Comparison of ENCODE assay signal across 8 mouse cellular contexts in the genomic region with DNA sequence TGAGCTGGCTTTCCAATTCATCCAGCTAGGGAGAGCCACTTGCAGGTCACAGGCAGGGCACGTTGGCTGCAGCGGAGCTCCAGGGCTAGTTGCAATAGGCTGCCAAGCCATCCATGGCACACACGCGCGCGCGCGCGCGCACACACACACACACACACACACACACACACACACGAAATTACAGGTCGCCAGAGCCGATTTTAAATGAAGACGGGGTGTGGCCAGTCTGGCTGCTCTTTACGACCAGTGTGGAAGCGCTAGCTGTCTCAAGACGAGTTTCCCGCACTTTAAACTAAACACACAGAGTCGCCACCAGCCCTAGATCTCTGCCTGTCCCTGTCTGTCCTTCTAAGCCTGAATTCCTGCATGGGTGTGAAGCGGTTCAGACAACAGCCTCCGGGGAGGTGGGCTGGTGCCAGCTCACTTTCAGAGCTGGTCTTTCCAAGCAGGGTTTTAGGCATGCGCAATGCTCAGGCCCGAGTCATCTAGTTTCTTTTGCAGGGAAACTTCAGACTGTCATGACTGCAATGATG. TPM values are rescaled to one million over a fixed set of nuclear protein-coding genes. Genes with fewer than 3 reads are reported as not detected.
DNase-seq lines count a peak whose midpoint lies in the region; ATAC-seq and TF ChIP-seq lines count a peak whose summit lies in the region.

No protein-coding gene starts in this region.

- 1% methylated on average over 23 of the region's 23 CpGs for WGBS in forebrain, embryonic 16.5 days
- WGBS in lung, adult 2 months: 1% methylated on average over 23 of the region's 23 CpGs
- 1% methylated on average over 23 of the region's 23 CpGs for WGBS in neural tube, embryonic 14.5 days

- peak overlapping the region; percentile 47 for H3K4me3 ChIP-seq in forebrain, embryonic 16.5 days (replicated peaks; ENCODE audit: low read length)
- peak overlapping the region; percentile 47 for H3K4me3 ChIP-seq in lung, adult 2 months (replicated peaks; ENCODE audit: extremely low read depth, low read depth, low read length)
- peak overlapping the region; percentile 33 for H3K4me3 ChIP-seq in neural tube, embryonic 14.5 days (ENCODE audit: low read depth, low read length)

- DNase-seq in B cell, adult 2 months: peak; percentile 67 to 68
- DNase-seq in adrenal gland, postnatal 36 days: peak; percentile 86 to 88
- DNase-seq in heart, postnatal 10 days: peak; percentile 80 to 86
- peak; percentile 80 to 88 for DNase-seq in kidney, postnatal 4 days
- DNase-seq in lung, adult 2 months: peak; percentile 66
- peak; percentile 57 for DNase-seq in testis, postnatal 14 days (ENCODE audit: low spot score)

- no peak for TF ChIP-seq CTCF in lung, adult 2 months (IDR thresholded peaks at IDR 0.05; ENCODE audit: insufficient read depth, low read length)

- no peaks in the 10 kb centered on the region for H3K9me3 ChIP-seq in forebrain, embryonic 16.5 days (ENCODE audit: control insufficient read depth, low read length)
- H3K9me3 ChIP-seq in neural tube, embryonic 14.5 days (ENCODE audit: control insufficient read depth, low read length): no peaks in the 10 kb centered on the region

- peak; percentile 31; the same call in 1 of the 2 replicates for TF ChIP-seq POLR2A in lung, adult 2 months (IDR thresholded peaks at IDR 0.05; ENCODE audit: borderline replicate concordance, extremely low read depth, low read depth, low read length)

- H3K27ac ChIP-seq in forebrain, embryonic 16.5 days (ENCODE audit: low read length): peak overlapping the region; percentile 66; the same call in 1 of the 2 replicates
- peak overlapping the region; percentile 62 for H3K27ac ChIP-seq in neural tube, embryonic 14.5 days (ENCODE audit: low read depth, low read length)

- H3K4me1 ChIP-seq in forebrain, embryonic 16.5 days (replicated peaks; ENCODE audit: control insufficient read depth, insufficient read depth, low read length): peaks cover 8% of the 10 kb centered on the region
- H3K4me1 ChIP-seq in lung, adult 2 months (ENCODE audit: control insufficient read depth, insufficient read depth, low read length): peaks cover 11% of the 10 kb centered on the region
- H3K4me1 ChIP-seq in neural tube, embryonic 14.5 days (ENCODE audit: control insufficient read depth, insufficient read depth, low read length): peaks cover 6% of the 10 kb centered on the region; the same call in 1 of the 2 replicates

- H3K9ac ChIP-seq in forebrain, embryonic 16.5 days (replicated peaks; ENCODE audit: low read depth, low read length): peak overlapping the region; percentile 52
- peak overlapping the region; percentile 41 for H3K9ac ChIP-seq in neural tube, embryonic 14.5 days (replicated peaks; ENCODE audit: low read depth, low read length)

- H3K4me2 ChIP-seq in forebrain, embryonic 16.5 days (ENCODE audit: low read length): peak overlapping the region; percentile 70
- H3K4me2 ChIP-seq in neural tube, embryonic 14.5 days (ENCODE audit: low read depth, low read length): peak overlapping the region; percentile 69

- peak; percentile 83 for ATAC-seq in forebrain, embryonic 16.5 days
- peak; percentile 63; the same call in 1 of the 2 replicates for ATAC-seq in neural tube, embryonic 14.5 days (ENCODE audit: low read depth)

- no peaks in the 10 kb centered on the region for H3K27me3 ChIP-seq in forebrain, embryonic 16.5 days (replicated peaks; ENCODE audit: control insufficient read depth, insufficient read depth, low read length)
- H3K27me3 ChIP-seq in neural tube, embryonic 14.5 days (ENCODE audit: control insufficient read depth, insufficient read depth, low read length): no peaks in the 10 kb centered on the region

- intact Hi-C loops in heart, postnatal 10 days (cut with DNase I): no loop called here

- no peaks in the 10 kb centered on the region for H3K36me3 ChIP-seq in forebrain, embryonic 16.5 days (ENCODE audit: control insufficient read depth, insufficient read depth)
- H3K36me3 ChIP-seq in neural tube, embryonic 14.5 days (ENCODE audit: control insufficient read depth, insufficient read depth, low read length): no peaks in the 10 kb centered on the region

RNA-seq across cellular contexts. Expression of a gene that starts 5.4 kb away (rescaled TPM):
- total RNA-seq in adrenal gland, postnatal 36 days (2021): 10 to 100 TPM; 24.6 to 42.8 TPM
- 10.6 and 11.3 TPM in 2 replicates for polyA plus RNA-seq in forebrain, embryonic 16.5 days (2015; fragmentation: Nextera tagmentation; extraction: Ambion mirVana)
- 10 to 100 TPM; 27.6 to 28.4 TPM for total RNA-seq in heart, postnatal 10 days (2021)
- 35.3 and 40.3 TPM in 2 replicates for polyA plus RNA-seq in lung, adult 2 months (2012; rRNA removed)
- 17.1 and 18.5 TPM in 2 replicates for polyA plus RNA-seq in neural tube, embryonic 14.5 days (2014; fragmentation: Nextera tagmentation; extraction: Ambion mirVana)

Comparison
In these comparisons a context has a peak if more than half of its experiments do, and no peak if none do; other contexts are left out.
1. Peak in every context shown above with its lines: DNase-seq, ATAC-seq, H3K4me3 ChIP-seq and H3K27ac ChIP-seq.